Mouse (Mus musculus): ENCODE measurements around the gene Anp32a.

The Anp32a gene

GRCm38 (mm10) chr9:62407357-62408146 lies 66.5 kb downstream of the Anp32a start:
- DNase-seq (ENCODE audit: low spot score): no peak

- no peak for DNase-seq (ENCODE audit: low spot score)
These were observed 77.6 kb downstream of the Anp32a start for GRCm38 (mm10) chr9:62418742-62419141.

GRCm38 (mm10) chr9:62420261-62420917 lies 79.3 kb downstream of the Anp32a start:
- peak; percentile 70 for DNase-seq (ENCODE audit: low spot score)

- peak; percentile 32 for DNase-seq (ENCODE audit: low spot score)
These were observed 79.9 kb downstream of the Anp32a start for GRCm38 (mm10) chr9:62421027-62421426.

- no peak for DNase-seq (ENCODE audit: low spot score)
These were observed 80.8 kb downstream of the Anp32a start for GRCm38 (mm10) chr9:62421911-62422310.

- no peak for DNase-seq (ENCODE audit: low spot score)
These were observed 81.8 kb downstream of the Anp32a start for GRCm38 (mm10) chr9:62422926-62423325.

- DNase-seq (ENCODE audit: low spot score): no peak
These were observed 82.8 kb downstream of the Anp32a start for GRCm38 (mm10) chr9:62423871-62424270.

- no peak for DNase-seq (ENCODE audit: low spot score)
These were observed 84.2 kb downstream of the Anp32a start for GRCm38 (mm10) chr9:62425265-62425664.

- no peak for DNase-seq (ENCODE audit: low spot score)
These were observed 84.9 kb downstream of the Anp32a start for GRCm38 (mm10) chr9:62426021-62426420.

GRCm38 (mm10) chr9:62426531-62426930 lies 85.4 kb downstream of the Anp32a start:
- DNase-seq (ENCODE audit: low spot score): no peak

- DNase-seq (ENCODE audit: low spot score): peak; percentile 85
These were observed 85.9 kb downstream of the Anp32a start for GRCm38 (mm10) chr9:62427010-62427409.

Data from adipocyte (in vitro differentiated cells).